Mouse (Mus musculus): Measurements from ENCODE around the gene Ccdc136.

DNA sequence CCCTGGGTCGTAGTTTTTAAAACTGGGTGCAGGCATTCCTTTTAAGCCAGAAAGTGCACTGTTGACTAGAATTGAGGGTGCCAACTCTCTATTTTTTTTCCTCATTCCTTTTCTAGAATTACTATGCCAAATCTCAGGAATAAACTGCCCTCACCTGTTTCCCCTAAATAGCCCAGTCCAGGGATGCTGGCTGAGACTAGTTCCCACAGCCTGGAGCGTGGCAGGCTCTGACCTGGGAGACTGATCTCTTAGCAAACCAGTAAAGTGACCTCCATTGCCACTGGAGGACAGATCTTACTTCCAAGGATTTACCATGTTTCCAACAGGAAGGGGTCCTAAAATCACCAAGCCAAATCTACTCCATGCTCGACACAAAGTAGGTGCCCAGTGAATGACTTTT, 72.7 kb downstream of the Ccdc136 start:
- TF ChIP-seq CTCF (IDR thresholded peaks at IDR 0.05; ENCODE audit: low read depth) (no peak), EP300 (IDR thresholded peaks at IDR 0.05; ENCODE audit: low read depth) (no peak)

Measured in liver, embryonic 14.5 days (tissue).